Mouse (Mus musculus): ENCODE data around the gene Iffo2. TPM values are rescaled to one million over a fixed set of nuclear protein-coding genes. Genes with fewer than 3 reads are reported as not detected.

The Iffo2 gene
- total and polyA plus RNA-seq, 3 experiments: 0.38 to 3.0 (median 0.60) TPM

DNA sequence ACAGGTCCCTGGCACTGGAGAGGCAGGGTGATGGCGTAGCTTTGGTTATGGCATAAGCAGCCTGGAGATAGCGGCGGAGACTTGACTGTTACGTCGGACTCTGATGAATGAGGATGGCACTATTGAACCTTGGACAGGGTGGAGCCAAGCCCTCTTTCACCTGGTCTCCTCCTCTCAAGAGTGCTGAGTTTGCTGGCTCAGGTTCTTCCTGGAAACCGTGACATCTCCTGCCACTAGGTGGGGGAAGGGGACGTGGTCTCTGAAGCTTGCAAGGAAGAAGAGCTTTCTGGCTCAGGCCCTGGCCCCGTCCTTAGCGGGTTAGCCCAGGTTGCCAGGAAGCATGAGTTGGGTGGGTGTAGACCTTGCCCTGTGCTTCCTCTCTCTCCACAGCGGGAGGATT is 99.8 kb downstream of the Iffo2 start:
- Histone ChIP-seq H3K27ac (ENCODE audit: insufficient read depth, low read depth) (no peak overlapping the region), H3K4me2 (ENCODE audit: insufficient read depth, low read depth, poor library complexity, severe bottlenecking) (no peak overlapping the region), H3K27me3 (replicated peaks) (no peaks in the 10 kb centered on the region), H3K9me3 (replicated peaks; ENCODE audit: low read length) (no peaks in the 10 kb centered on the region), H3K4me1 (ENCODE audit: control insufficient read depth in 1 of 2, insufficient read depth in 2 of 2) (0 out of 4 replicates have a peak, but pooled peaks cover 0 to 2% of the 10 kb centered on the region in 2 experiments), H3K4me3 (replicated peaks in 1 of 3; ENCODE audit: low read depth in 2 of 3, low read length in 2 of 3, poor library complexity in 1 of 3) (no peak overlapping the region), H3K9ac (ENCODE audit: insufficient read depth, low read depth) (no peak overlapping the region), H3K36me3 (replicated peaks in 1 of 2; ENCODE audit: control insufficient read depth in 1 of 2, insufficient read depth in 1 of 2, low read length in 1 of 2) (peaks cover 0 to 8% of the 10 kb centered on the region in 2 experiments), H3K79me2 (replicated peaks; ENCODE audit: control insufficient read depth, extremely low read depth, insufficient read depth, poor library complexity, severe bottlenecking) (no peaks in the 10 kb centered on the region)
- in situ Hi-C loops (cut with MboI; ENCODE audit: low pct_ligation_motif_present, low pct_unique_long_range_greater_than_20kb, low sequenced_read_pairs): no loop called here
- TF ChIP-seq ZKSCAN1 (IDR thresholded peaks at IDR 0.05; ENCODE audit: borderline replicate concordance, low read depth, low read length) (no peak), PAX5 (IDR thresholded peaks at IDR 0.05; ENCODE audit: low read length) (no peak), CHD2 (IDR thresholded peaks at IDR 0.05; ENCODE audit: low read length) (no peak), MAX (IDR thresholded peaks at IDR 0.05; ENCODE audit: low read length) (no peak), ELF1 (IDR thresholded peaks at IDR 0.05; ENCODE audit: low read depth, low read length) (no peak), MAZ (IDR thresholded peaks at IDR 0.05; ENCODE audit: low read depth, low read length) (no peak), ZMIZ1 (IDR thresholded peaks at IDR 0.05; ENCODE audit: low read depth, low read length) (no peak), ETS1 (conservative IDR thresholded peaks at IDR 0.05; ENCODE audit: low read depth, low read length) (no peak), ZNF384 (IDR thresholded peaks at IDR 0.05; ENCODE audit: low read depth, low read length) (no peak), BHLHE40 (IDR thresholded peaks at IDR 0.05; ENCODE audit: low read depth, low read length) (no peak), USF2 (conservative IDR thresholded peaks at IDR 0.05; ENCODE audit: low read depth, low read length) (no peak), UBTF (IDR thresholded peaks at IDR 0.05; ENCODE audit: low read depth, low read length) (no peak), KAT2A (IDR thresholded peaks at IDR 0.05; ENCODE audit: insufficient replicate concordance, low read length) (no peak), IRF4 (IDR thresholded peaks at IDR 0.05; ENCODE audit: low read depth, low read length) (no peak)
- dilution Hi-C loops (cut with MboI; ENCODE audit: extremely low pct_ligation_motif_present, extremely low pct_unique_long_range_greater_than_20kb, low sequenced_read_pairs): no loop called here
- no peak for DNase-seq (ENCODE audit: extremely low read depth)

DNA sequence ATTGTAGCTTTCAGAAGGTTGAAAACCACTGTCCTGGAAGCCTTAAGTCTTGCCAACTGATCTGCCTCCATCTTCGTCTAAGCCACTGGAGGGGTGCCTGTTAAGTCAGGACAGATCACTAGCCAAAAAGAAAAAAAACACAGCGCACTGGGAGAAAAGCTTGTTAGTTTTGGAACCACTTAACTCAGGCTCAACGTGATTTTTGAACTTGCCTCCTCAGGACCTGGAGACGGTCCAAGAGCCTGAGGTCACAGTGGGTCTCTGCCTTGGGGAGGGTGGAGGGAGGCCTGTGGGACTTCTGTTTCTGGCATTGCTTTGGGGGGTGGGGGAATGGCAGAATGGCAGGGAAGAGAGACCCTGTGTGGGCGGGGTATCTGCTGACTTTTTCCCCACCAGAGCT is 100.8 kb downstream of the Iffo2 start:
- no peak overlapping the region for H3K4me3 ChIP-seq (replicated peaks in 1 of 3; ENCODE audit: low read depth in 2 of 3, low read length in 2 of 3, poor library complexity in 1 of 3)
- H3K27ac ChIP-seq (ENCODE audit: insufficient read depth, low read depth): no peak overlapping the region
- dilution Hi-C loops (cut with MboI; ENCODE audit: extremely low pct_ligation_motif_present, extremely low pct_unique_long_range_greater_than_20kb, low sequenced_read_pairs): no loop called here
- H3K4me2 ChIP-seq (ENCODE audit: insufficient read depth, low read depth, poor library complexity, severe bottlenecking): no peak overlapping the region
- no peaks in the 10 kb centered on the region for H3K79me2 ChIP-seq (replicated peaks; ENCODE audit: control insufficient read depth, extremely low read depth, insufficient read depth, poor library complexity, severe bottlenecking)
- TF ChIP-seq MAZ (IDR thresholded peaks at IDR 0.05; ENCODE audit: low read depth, low read length) (no peak), JUN (IDR thresholded peaks at IDR 0.05; ENCODE audit: insufficient read depth, low read depth, low read length) (no peak), TCF12 (IDR thresholded peaks at IDR 0.05; ENCODE audit: low read depth, low read length) (no peak), CTCF (conservative IDR thresholded peaks at IDR 0.05 in 1 of 2, IDR thresholded peaks at IDR 0.05 in 1 of 2; ENCODE audit: low read depth in 2 of 2, low read length in 2 of 2) (no peak), NELFE (IDR thresholded peaks at IDR 0.05; ENCODE audit: low read depth, low read length) (no peak), ETS1 (conservative IDR thresholded peaks at IDR 0.05; ENCODE audit: low read depth, low read length) (no peak), HCFC1 (IDR thresholded peaks at IDR 0.05; ENCODE audit: low read depth, low read length) (no peak), PAX5 (IDR thresholded peaks at IDR 0.05; ENCODE audit: low read length) (no peak), RAD21 (IDR thresholded peaks at IDR 0.05; ENCODE audit: low read depth, low read length) (no peak), IRF4 (IDR thresholded peaks at IDR 0.05; ENCODE audit: low read depth, low read length) (no peak), MXI1 (IDR thresholded peaks at IDR 0.05; ENCODE audit: low read depth, low read length) (no peak), BHLHE40 (IDR thresholded peaks at IDR 0.05; ENCODE audit: low read depth, low read length) (no peak), POLR2AphosphoS2 (IDR thresholded peaks at IDR 0.05; ENCODE audit: low read depth, low read length) (no peak), JUND (conservative IDR thresholded peaks at IDR 0.05; ENCODE audit: low read depth, low read length) (no peak)
- DNase-seq (ENCODE audit: extremely low read depth): no peak
- H3K9ac ChIP-seq (ENCODE audit: insufficient read depth, low read depth): no peak overlapping the region
- H3K27me3 ChIP-seq (replicated peaks): no peaks in the 10 kb centered on the region
- H3K36me3 ChIP-seq (replicated peaks in 1 of 2; ENCODE audit: control insufficient read depth in 1 of 2, insufficient read depth in 1 of 2, low read length in 1 of 2): peaks cover 5 to 14% of the 10 kb centered on the region in 2 experiments
- H3K4me1 ChIP-seq (ENCODE audit: control insufficient read depth in 1 of 2, insufficient read depth in 2 of 2): 0 out of 4 replicates have a peak, but pooled peaks cover 0 to 2% of the 10 kb centered on the region in 2 experiments
- H3K9me3 ChIP-seq (replicated peaks; ENCODE audit: low read length): no peaks in the 10 kb centered on the region
- in situ Hi-C loops (cut with MboI; ENCODE audit: low pct_ligation_motif_present, low pct_unique_long_range_greater_than_20kb, low sequenced_read_pairs): no loop called here
